8 mouse cellular contexts compared by ENCODE assay signal in the genomic region with DNA sequence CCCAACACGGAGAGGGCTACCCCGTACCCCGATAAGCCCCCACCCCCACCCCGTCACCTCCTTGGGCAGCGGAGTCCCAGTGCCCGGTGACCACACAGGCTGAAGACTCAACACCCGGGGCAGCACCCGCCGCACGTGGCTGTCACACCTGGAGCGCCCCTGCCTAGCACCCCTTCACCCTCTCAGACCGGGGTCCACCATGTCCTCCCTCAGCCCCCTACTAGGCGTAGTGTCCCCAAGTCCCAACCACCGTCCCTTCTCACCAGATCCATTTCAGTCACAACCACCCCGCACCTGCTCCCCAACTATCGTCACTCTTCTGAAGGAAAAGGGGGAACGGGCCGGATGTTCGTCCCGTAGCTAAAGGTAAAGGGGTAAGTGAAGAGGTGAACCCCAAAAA. TPM values are rescaled to one million over a fixed set of nuclear protein-coding genes. Genes with fewer than 3 reads are reported as not detected.
A peak's percentile ranks its signal among the peaks of the same experiment; 100 is the strongest.
DNase-seq lines count a peak whose midpoint lies in the region; ATAC-seq and TF ChIP-seq lines count a peak whose summit lies in the region.

No protein-coding gene starts in this region.

- DNase-seq in kidney, postnatal 14 days = no peak
- DNase-seq in forebrain, embryonic 11.5 days (ENCODE audit: low spot score) = peak; percentile 59
- no peak for DNase-seq in limb, embryonic 10.5 days (ENCODE audit: low spot score)
- DNase-seq in left cerebral cortex, adult 9 months (ENCODE audit: low spot score in 2 of 2) = no peak
- DNase-seq in frontal cortex, postnatal 25 days (ENCODE audit: low spot score in 2 of 2) = no peak

- no peaks in the 10 kb centered on the region for H3K9me3 ChIP-seq in kidney, embryonic 15.5 days (replicated peaks)
- H3K9me3 ChIP-seq in forebrain, embryonic 11.5 days (ENCODE audit: control insufficient read depth, low read length) = no peaks in the 10 kb centered on the region
- no peaks in the 10 kb centered on the region for H3K9me3 ChIP-seq in limb, embryonic 10.5 days (replicated peaks)
- no peaks in the 10 kb centered on the region for H3K9me3 ChIP-seq in midbrain, embryonic 15.5 days

- peak overlapping the region; percentile 59 for H3K9ac ChIP-seq in kidney, embryonic 15.5 days
- peak overlapping the region; percentile 51 for H3K9ac ChIP-seq in forebrain, embryonic 11.5 days (ENCODE audit: low read length)
- peak overlapping the region; percentile 50 for H3K9ac ChIP-seq in midbrain, embryonic 15.5 days

- 24% methylated on average over 20 of the region's 20 CpGs for WGBS in kidney, embryonic 15.5 days
- 14% methylated on average over 15 of the region's 20 CpGs for WGBS in bone marrow, adult 2 months
- 21% methylated on average over 14 of the region's 20 CpGs for WGBS in forebrain, embryonic 11.5 days
- 12% methylated on average over 20 of the region's 20 CpGs for WGBS in limb, embryonic 10.5 days
- 33% methylated on average over 20 of the region's 20 CpGs for WGBS in midbrain, embryonic 15.5 days

- H3K27ac ChIP-seq in kidney, embryonic 15.5 days = 0 out of 2 replicates have a peak overlapping the region, but pooled peaks have one; percentile 41
- H3K27ac ChIP-seq in bone marrow, adult 2 months (ENCODE audit: control insufficient read depth, insufficient read depth, low read depth, low read length, poor library complexity) = peak overlapping the region; percentile 72
- no peak overlapping the region for H3K27ac ChIP-seq in forebrain, embryonic 11.5 days (ENCODE audit: low read depth, low read length)
- H3K27ac ChIP-seq in limb, embryonic 10.5 days = peak overlapping the region; percentile 71
- H3K27ac ChIP-seq in midbrain, embryonic 15.5 days = peak overlapping the region; percentile 55; the same call in 1 of the 2 replicates

- peak overlapping the region; percentile 88 for H3K4me2 ChIP-seq in kidney, embryonic 15.5 days
- H3K4me2 ChIP-seq in forebrain, embryonic 11.5 days (ENCODE audit: low read depth, low read length, severe bottlenecking) = peak overlapping the region; percentile 71
- H3K4me2 ChIP-seq in midbrain, embryonic 15.5 days = peak overlapping the region; percentile 81

- no peak for TF ChIP-seq POLR2A in bone marrow, adult 2 months (IDR thresholded peaks at IDR 0.05; ENCODE audit: borderline replicate concordance, control insufficient read depth, low read depth, low read length)

- no peaks in the 10 kb centered on the region for H3K36me3 ChIP-seq in kidney, embryonic 15.5 days
- no peaks in the 10 kb centered on the region for H3K36me3 ChIP-seq in forebrain, embryonic 11.5 days (ENCODE audit: control insufficient read depth, insufficient read depth, low read length)
- H3K36me3 ChIP-seq in limb, embryonic 10.5 days = no peaks in the 10 kb centered on the region
- no peaks in the 10 kb centered on the region for H3K36me3 ChIP-seq in midbrain, embryonic 15.5 days (replicated peaks)

- peak overlapping the region; percentile 61 for H3K4me3 ChIP-seq in kidney, embryonic 15.5 days (replicated peaks)
- peak overlapping the region; percentile 89 for H3K4me3 ChIP-seq in bone marrow, adult 2 months (replicated peaks; ENCODE audit: control insufficient read depth, low read depth, low read length)
- H3K4me3 ChIP-seq in forebrain, embryonic 11.5 days (ENCODE audit: low read depth, low read length) = peak overlapping the region; percentile 54
- peak overlapping the region; percentile 64 for H3K4me3 ChIP-seq in limb, embryonic 10.5 days
- H3K4me3 ChIP-seq in midbrain, embryonic 15.5 days = peak overlapping the region; percentile 59

- H3K27me3 ChIP-seq in kidney, embryonic 15.5 days = peaks cover 11% of the 10 kb centered on the region; the same call in 1 of the 2 replicates
- no peaks in the 10 kb centered on the region for H3K27me3 ChIP-seq in forebrain, embryonic 11.5 days (ENCODE audit: control insufficient read depth, insufficient read depth, low read length)
- peaks cover 58% of the 10 kb centered on the region for H3K27me3 ChIP-seq in limb, embryonic 10.5 days (ENCODE audit: low read depth, poor library complexity, severe bottlenecking)
- no peaks in the 10 kb centered on the region for H3K27me3 ChIP-seq in midbrain, embryonic 15.5 days (replicated peaks)

- TF ChIP-seq CTCF in bone marrow, adult 2 months (IDR thresholded peaks at IDR 0.05; ENCODE audit: control insufficient read depth, insufficient read depth, low read length) = no peak

- peak; percentile 46 for ATAC-seq in kidney, embryonic 15.5 days (replicated peaks; ENCODE audit: low FRiP score)
- ATAC-seq in forebrain, embryonic 11.5 days (replicated peaks; ENCODE audit: low FRiP score) = peak; percentile 53
- peak; percentile 66 for ATAC-seq in midbrain, embryonic 15.5 days (replicated peaks)

- H3K4me1 ChIP-seq in kidney, embryonic 15.5 days = 0 out of 2 replicates have a peak, but pooled peaks cover 2% of the 10 kb centered on the region
- H3K4me1 ChIP-seq in bone marrow, adult 2 months (ENCODE audit: control insufficient read depth, insufficient read depth, low read length) = no peaks in the 10 kb centered on the region
- H3K4me1 ChIP-seq in forebrain, embryonic 11.5 days (replicated peaks; ENCODE audit: control insufficient read depth, insufficient read depth, low read length) = no peaks in the 10 kb centered on the region
- 0 out of 2 replicates have a peak, but pooled peaks cover 5% of the 10 kb centered on the region for H3K4me1 ChIP-seq in limb, embryonic 10.5 days
- peaks cover 3% of the 10 kb centered on the region for H3K4me1 ChIP-seq in midbrain, embryonic 15.5 days

RNA-seq across cellular contexts. Expression of a gene that starts 0.5 kb away (rescaled TPM):
- 16.8 and 17.1 TPM in 2 replicates for polyA plus RNA-seq in kidney, embryonic 15.5 days (2015; fragmentation: Nextera tagmentation; extraction: Ambion mirVana)
- polyA plus RNA-seq in bone marrow, adult 2 months (2011; ENCODE audit: insufficient read depth, insufficient read length, low replicate concordance, missing spikeins) = 6.0 and 9.8 TPM in 2 replicates
- polyA plus RNA-seq in forebrain, embryonic 11.5 days (2014; fragmentation: Nextera tagmentation; extraction: Ambion mirVana) = 18.7 and 20.9 TPM in 2 replicates
- polyA plus RNA-seq in limb, embryonic 10.5 days (2016; fragmentation: Nextera tagmentation; extraction: Ambion mirVana) = 16.0 and 16.1 TPM in 2 replicates
- 11.5 and 11.6 TPM in 2 replicates for polyA plus RNA-seq in midbrain, embryonic 15.5 days (2015; fragmentation: Nextera tagmentation; extraction: Ambion mirVana)

RNA-seq across cellular contexts. Expression of a gene that starts 59.5 kb away (rescaled TPM):
- 41.4 and 44.1 TPM in 2 replicates for polyA plus RNA-seq in kidney, embryonic 15.5 days (2015; fragmentation: Nextera tagmentation; extraction: Ambion mirVana)
- polyA plus RNA-seq in bone marrow, adult 2 months (2011; ENCODE audit: insufficient read depth, insufficient read length, low replicate concordance, missing spikeins) = 8.4 and 15.9 TPM in 2 replicates
- polyA plus RNA-seq in forebrain, embryonic 11.5 days (2014; fragmentation: Nextera tagmentation; extraction: Ambion mirVana) = 26.2 and 31.8 TPM in 2 replicates
- polyA plus RNA-seq in limb, embryonic 10.5 days (2016; fragmentation: Nextera tagmentation; extraction: Ambion mirVana) = 23.4 and 32.3 TPM in 2 replicates
- 30.6 and 30.7 TPM in 2 replicates for polyA plus RNA-seq in midbrain, embryonic 15.5 days (2015; fragmentation: Nextera tagmentation; extraction: Ambion mirVana)
